Mouse (Mus musculus) testis, adult 2 months (tissue): Measurements from ENCODE around the gene Cdiptos.

ENCODE experiments used
- CTCF ChIP-seq: fragments of 200-500 bp; IDR thresholded peaks from 2 replicates; pipeline ENCODE4 v1.5.1; 2012; ENCODE audit warnings: low read depth, mild to moderate bottlenecking, inconsistent platforms, low read length, moderate library complexity; ENCODE audit not compliant: control insufficient read depth, insufficient read depth, insufficient replicate concordance
- POLR2A ChIP-seq: fragments of 200-500 bp; IDR thresholded peaks from 2 replicates; pipeline ENCODE4 v1.6.1; 2012; ENCODE audit warnings: low read depth, mild to moderate bottlenecking, inconsistent platforms, low read length, moderate library complexity; ENCODE audit not compliant: control insufficient read depth

DNA sequence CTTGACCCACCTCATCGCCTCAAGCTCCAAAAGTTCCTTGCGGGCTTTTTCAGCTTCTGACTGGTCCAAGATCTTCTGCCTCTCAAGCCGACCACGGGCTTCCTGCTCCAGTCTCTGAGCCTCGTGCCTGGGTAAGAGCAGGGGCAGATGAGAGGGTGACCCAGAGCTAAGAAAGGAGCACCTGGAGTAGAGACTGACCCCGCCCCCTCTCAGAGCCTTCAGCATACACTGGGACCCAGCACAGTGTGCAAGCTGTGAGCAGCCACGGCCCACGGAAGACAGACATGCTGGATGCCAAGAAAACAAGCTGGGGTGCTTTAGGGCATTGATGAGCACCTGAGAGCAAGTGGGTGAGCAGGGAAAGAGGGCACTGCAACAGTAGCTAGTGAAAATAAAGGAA, 12.9 kb upstream of the Cdiptos start:
- TF ChIP-seq POLR2A = no peak
- TF ChIP-seq CTCF = no peak
